Mouse (Mus musculus) MN1 (cell line): ENCODE measurements at regions not wholly inside any gene's neighbourhood (a gene's known extent, or its start where the extent isn't known, plus 50 kb on each side); places are given as distances from the start of the nearest gene placed in this dataset.
"Not testable (repeated sequence)": the region's sequence is repeated elsewhere in the genome, so short reads cannot be mapped to it uniquely, and the experiment has no call there.

Experiments
- DNase-seq: peaks from one replicate; pipeline ENCODE4 v3.0.0-alpha.2; 2016; ENCODE audit warnings: low spot score

GRCm38 (mm10) chr1:123156851-123157250 is 888.5 kb downstream of the Dpp10 start:
- DNase-seq, result peak; percentile 12

GRCm38 (mm10) chr1:123154558-123154957 is 890.8 kb downstream of the Dpp10 start:
- DNase-seq, result no peak

GRCm38 (mm10) chr1:123133891-123134290 is 911.5 kb downstream of the Dpp10 start:
- DNase-seq, result not testable (repeated sequence)
